Mouse (Mus musculus) cerebellum, postnatal 25 days (tissue): ENCODE data around the gene Egfr.

Source experiments
- DNase-seq, 2 experiments: peaks; one replicate each; pipeline ENCODE4 v3.0.0; 2021; ENCODE audit warnings: mixed read lengths in 2 of 2

Egfr gene

GRCm38 (mm10) chr11:16781604-16782003 lies 29.6 kb downstream of the Egfr start:
- DNase-seq, result no peak

DNA sequence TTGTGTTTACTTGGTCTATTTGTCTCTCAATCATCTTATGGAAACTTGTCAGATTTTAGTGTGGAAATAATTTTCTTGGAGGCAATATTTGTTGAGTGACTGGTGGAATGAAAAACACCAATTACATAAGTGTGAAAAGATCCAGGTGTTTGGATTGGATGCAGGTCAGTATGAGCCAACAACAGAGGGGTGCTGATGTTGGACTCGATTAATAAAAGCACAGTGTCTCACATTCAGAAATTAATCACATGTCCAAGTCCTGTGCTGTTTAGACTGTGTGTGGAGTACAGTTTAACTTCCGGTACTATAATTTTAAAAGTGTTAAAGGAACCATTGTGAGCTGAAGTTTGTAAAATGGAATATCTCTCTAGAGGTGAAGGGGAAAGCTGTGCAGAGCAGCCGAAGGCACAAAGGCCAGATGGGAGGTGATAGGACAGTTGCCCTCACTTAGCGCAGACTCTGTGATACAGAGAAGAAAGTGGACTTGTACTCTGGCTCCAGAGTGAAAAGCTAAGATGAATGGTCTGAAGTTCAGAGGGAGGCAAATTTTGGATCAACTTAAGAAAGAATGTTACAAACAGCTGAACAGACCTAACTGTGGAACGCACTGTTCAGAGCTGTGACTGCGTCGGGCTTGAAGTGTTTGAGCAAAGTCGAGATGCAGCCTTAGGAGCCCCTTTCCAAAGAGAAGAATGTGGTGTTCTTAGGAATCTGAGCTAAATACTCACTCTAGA lies 32.1 kb downstream of the Egfr start:
- DNase-seq, result no peak

DNA sequence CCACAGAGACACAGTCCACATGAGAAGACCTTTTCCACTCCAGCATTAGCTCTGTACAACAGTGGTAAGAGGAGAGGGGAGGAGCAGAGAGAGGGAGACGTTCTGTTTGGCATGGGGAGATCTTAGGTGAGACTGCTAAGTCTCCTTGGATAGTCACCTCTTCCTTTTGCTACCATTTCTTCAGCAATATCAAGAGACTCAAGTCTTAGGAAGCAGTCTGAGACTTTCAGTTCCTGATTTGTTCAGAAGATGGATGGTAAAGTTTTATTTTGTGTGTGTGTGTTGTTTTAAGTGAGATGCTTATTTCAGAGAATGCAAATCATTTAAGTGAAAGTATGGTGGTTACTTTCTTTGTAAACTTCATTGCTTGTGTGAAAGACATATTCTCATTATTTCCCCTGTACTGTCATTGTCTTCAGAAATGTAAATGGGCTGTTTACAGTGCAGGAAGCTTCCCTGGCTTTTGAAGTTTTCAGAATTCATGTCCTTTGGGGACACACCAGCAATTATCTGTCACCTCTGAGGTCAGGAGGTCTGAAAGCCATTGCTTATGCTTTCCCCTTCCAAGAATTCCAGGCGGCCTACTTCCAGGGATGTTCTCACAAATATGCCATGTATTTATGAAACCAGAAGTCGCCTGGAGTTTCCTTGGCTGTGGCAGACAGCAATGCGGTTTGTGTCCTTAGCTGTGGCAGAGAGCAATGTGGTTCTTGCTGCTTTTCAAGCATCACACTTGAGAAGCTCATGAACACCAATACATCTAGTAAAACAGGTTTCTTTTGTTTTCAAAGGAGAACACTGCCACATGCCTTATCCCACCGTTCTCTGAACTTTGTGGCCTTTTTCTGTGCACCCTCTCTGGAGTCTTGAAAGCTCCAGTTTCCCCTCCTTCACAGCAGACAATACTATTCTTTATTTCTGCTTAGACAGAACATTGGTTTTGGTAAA lies 40.9 kb downstream of the Egfr start:
- no peak for DNase-seq

DNA sequence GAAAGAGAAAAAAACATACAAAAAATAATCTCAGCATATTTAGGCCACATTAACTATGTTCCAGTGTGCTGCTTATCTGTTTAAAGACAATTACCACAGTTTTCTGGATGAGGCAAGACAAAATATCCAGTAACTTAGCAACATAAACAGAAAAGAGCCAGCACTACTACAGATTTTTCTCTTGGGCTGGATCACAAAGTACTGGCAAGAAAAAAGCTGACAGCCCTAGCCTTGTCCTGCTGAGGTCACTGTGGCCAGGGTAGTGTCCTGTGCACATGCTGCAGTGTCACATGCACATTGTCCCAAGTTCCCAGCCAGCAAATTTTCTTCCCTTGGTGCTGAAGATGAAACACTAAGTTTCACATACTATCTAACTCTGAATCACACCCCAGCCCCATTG lies 43.0 kb downstream of the Egfr start:
- no peak for DNase-seq

GRCm38 (mm10) chr11:16795513-16795912 lies 43.5 kb downstream of the Egfr start:
- DNase-seq, result no peak

DNA sequence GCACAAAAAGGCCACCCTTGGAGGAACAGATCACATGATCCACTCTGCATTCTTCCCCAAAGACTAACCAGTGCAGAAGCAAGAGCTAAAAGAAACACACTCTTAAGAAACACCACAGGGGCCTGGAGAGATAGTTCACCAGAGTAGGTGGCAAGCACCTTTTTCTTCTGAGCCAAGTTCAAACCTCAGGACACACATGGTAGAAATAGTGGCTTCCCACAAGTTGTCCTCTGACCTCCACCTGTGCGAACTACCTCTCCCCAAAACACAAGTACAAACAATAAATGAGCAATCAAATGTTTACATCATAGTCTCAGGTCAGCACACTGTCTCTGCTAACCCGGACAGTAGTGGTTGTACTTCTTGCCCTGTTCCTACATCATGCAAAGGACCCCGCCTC lies 45.5 kb downstream of the Egfr start:
- DNase-seq, result no peak

DNA sequence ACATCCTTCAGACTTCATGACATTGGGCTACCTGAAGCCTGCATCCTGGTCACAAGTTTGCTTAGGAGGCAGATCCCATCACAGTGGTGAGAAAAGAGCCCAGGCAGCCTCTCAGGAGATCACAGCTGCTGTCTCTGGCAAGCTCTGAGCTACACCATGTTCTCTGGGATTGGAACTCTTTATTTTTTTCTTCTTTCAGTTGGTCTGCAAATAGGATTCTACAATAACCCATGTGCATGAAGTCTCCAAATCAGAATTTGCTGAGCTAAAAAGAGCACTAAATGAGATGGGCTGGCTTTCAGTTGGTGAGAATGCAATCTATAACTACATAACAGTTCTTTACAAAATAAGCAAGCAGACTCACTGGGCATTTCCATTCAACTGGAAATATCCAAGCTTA lies 46.1 kb downstream of the Egfr start:
- DNase-seq, result no peak

- no peak for DNase-seq
Measured at GRCm38 (mm10) chr11:16800507-16800906, 48.5 kb downstream of the Egfr start.

DNA sequence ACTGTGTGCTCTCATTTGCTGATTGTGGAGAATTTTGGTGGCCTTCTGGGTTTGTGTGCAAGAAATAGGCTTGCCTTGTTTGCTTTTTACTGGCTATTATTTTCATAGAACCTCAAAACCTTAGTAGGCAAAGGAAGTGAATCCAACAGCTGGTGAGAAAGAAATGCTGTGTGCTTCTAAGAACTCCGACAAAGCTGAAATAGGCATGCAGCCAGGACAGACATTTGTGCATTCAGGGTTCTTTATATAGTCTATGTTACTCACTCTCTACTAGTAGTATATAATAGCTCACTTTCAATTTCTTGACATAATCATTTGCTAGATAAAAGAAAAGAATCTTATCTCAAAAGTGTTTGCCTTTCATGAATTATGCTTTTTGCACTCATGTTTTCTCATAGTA lies 50.7 kb downstream of the Egfr start:
- no peak for DNase-seq

- DNase-seq, result no peak
Measured at GRCm38 (mm10) chr11:16804016-16804415, 52.0 kb downstream of the Egfr start.

DNA sequence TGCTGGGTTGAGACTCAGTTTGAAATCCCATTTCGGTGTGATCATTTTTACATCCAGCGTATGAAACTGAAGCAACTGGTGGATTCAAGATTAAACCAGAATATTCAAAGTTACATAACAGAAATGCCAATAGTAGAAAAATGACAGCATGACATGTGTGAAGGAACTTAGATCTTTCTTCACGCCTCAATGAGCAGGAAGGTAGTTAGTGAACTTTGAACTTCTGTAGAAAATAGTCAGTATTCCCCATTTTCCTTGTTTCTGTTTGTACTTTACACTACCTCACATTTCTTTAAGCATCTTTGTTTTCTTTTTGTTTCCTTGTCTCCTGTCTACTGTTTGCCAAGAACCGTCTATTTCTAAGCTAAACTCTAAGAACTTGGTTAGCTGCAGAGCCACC lies 53.9 kb downstream of the Egfr start:
- no peak for DNase-seq

GRCm38 (mm10) chr11:16809161-16809967 lies 57.4 kb downstream of the Egfr start:
- DNase-seq, result no peak

DNA sequence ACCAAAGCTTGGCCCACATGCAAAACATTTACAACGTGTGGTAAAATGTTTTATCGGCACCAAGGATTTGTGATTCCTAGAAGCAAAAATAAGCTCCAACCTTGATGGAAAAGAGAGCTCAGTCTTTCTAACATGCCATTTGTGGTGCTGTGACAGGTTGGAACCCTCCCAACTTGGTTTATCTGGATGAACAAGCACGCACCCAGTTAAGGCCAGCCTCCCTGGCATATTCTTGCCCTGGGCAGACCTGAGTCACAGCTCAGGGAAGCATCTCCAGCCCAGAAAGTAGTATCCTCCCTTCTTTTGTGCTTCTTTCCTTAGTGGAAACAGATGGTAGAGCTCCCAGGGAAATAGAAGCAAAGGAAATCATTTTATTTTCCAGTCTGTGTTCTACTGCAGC lies 58.1 kb downstream of the Egfr start:
- peak in 1 of 2 experiments; percentile 14 for DNase-seq

DNA sequence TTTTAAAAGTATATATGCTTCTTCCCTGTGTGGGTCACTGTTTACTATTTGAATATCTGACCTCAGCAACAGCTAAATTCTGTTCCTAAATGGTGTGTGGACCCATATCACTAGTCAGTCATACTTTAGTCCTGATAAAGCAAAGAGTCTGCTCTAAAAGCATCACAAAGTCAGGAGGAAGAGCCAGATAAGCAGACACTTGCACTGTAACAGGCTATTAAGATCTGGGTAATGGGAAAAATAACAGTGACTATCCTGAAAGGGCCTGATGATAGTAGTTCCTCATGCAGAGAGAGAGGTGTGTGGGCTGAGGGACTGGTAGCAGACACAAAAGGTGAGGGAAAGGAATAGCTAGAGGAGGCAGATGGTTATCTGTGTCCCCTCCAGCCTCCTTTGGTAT lies 61.3 kb downstream of the Egfr start:
- DNase-seq, result no peak

DNA sequence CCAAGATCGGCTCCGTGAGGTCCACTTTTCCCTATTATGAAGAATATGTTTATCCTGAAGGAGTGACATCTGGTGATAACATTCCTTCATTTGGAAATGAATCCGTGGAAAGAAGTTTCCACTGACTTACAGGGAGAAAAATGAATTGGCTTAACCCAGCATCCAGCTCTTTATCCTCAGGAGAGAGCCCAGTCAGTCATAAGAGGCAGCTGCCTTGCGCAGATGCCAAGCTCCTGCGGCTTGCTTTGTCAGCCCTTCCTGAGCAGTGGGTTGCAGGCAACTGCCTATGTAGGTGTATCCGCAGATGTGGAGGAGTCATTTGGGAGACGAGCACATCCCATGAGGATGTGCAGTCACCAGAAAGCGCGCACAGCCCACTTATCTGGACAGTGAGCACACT lies 64.4 kb downstream of the Egfr start:
- no peak for DNase-seq

GRCm38 (mm10) chr11:16817336-16818034 lies 65.5 kb downstream of the Egfr start:
- no peak for DNase-seq

DNA sequence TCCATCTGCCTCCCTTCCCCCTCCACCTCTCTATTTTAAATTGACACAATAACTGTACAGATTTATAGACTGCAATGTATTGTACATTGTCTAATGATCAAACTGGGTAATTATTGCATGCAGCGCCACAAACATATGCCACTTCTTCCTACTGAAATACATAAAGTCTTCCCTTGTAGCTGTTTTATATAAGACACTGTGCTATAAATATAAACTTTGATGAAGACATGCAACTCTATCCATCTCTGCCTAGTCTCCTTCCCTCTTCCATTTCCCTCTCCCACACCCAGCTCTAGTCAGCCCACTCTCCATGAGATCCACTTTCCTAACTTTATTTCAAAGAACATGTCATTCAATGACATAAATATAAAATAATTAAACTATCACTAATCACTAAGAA lies 67.4 kb downstream of the Egfr start:
- DNase-seq, result no peak

GRCm38 (mm10) chr11:16820138-16820537 lies 68.1 kb downstream of the Egfr start:
- no peak for DNase-seq

GRCm38 (mm10) chr11:16821668-16822254 lies 69.8 kb downstream of the Egfr start:
- DNase-seq, result no peak

DNA sequence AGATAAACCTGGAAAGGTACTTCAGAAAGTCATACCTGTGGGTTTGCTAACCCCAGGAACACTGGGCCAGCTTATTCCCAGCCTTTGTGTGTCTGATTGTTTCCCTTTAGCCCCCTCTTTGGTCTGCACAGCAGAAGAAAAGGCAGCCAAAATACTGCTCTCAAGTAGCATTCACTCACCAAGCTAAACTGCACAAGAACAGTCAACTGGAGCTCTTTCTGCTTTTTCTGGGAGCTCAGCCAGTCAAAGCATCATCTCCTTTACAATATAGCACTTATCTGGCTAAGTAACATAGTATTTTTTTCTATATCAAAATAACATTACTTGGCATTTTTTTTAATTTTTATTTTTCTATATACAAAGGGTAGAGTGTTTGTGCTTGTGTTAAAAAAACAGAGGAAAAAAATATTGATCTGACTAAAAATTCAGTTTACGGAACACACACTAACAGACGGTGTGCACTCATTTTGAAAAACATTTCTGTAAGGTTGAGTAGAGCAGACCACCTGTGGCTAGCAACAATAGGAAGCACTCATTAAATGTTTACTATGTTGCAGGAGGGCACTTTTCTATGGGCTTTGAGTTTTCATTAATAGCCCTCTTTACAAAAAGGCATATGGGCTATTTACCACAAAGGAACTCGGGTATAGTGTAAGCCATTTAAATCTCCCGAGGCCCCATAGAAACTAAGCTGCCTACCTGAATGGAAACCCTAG lies 72.0 kb downstream of the Egfr start:
- no peak for DNase-seq

- no peak for DNase-seq
Measured at GRCm38 (mm10) chr11:16829468-16829867, 77.5 kb downstream of the Egfr start.
